Mouse (Mus musculus): ENCODE measurements around the gene Rp9. TPM values are rescaled to one million over a fixed set of nuclear protein-coding genes. Genes with fewer than 3 reads are reported as not detected.
A peak's percentile ranks its signal among the peaks of the same experiment; 100 is the strongest.

Rp9 gene
- polyA plus RNA-seq, 1 experiment = 52.0 TPM

- Histone ChIP-seq H3K4me2 (ENCODE audit: low read depth) (no peak overlapping the region), H3K27me3 (ENCODE audit: control insufficient read depth, insufficient read depth, insufficient read length) (no peaks in the 10 kb centered on the region), H3K79me2 (ENCODE audit: control insufficient read depth, insufficient read depth) (peaks cover 46% of the 10 kb centered on the region), H3K36me3 (ENCODE audit: control insufficient read depth, insufficient read depth) (peaks cover 48% of the 10 kb centered on the region), H3K4me3 (no peak overlapping the region), H3ac (ENCODE audit: control insufficient read depth, insufficient read length) (no peak overlapping the region)
- TF ChIP-seq MYOD1 (IDR thresholded peaks at IDR 0.05; ENCODE audit: control insufficient read depth in 1 of 3, insufficient read length in 2 of 3, low read depth in 2 of 3) (no peak), MAX (IDR thresholded peaks at IDR 0.05; ENCODE audit: low read depth) (no peak), MYOG (IDR thresholded peaks at IDR 0.05; ENCODE audit: control insufficient read depth in 1 of 3, insufficient read depth in 1 of 3, insufficient read length in 2 of 3, low read depth in 2 of 3) (no peak), TCF3 (IDR thresholded peaks at IDR 0.05; ENCODE audit: insufficient read length, low read depth) (no peak), CEBPB (IDR thresholded peaks at IDR 0.05; ENCODE audit: insufficient read depth, poor library complexity, severe bottlenecking) (no peak), POLR2A (IDR thresholded peaks at IDR 0.05; ENCODE audit: insufficient read length, low read depth) (no peak), E2F4 (IDR thresholded peaks at IDR 0.05; ENCODE audit: insufficient read depth) (no peak), USF1 (IDR thresholded peaks at IDR 0.05; ENCODE audit: low read depth) (no peak), REST (IDR thresholded peaks at IDR 0.05; ENCODE audit: insufficient read depth, insufficient read length) (no peak), TCF12 (IDR thresholded peaks at IDR 0.05; ENCODE audit: insufficient read depth, poor library complexity, severe bottlenecking) (no peak), POLR2AphosphoS2 (IDR thresholded peaks at IDR 0.05; ENCODE audit: insufficient read length, low read depth) (no peak), SRF (IDR thresholded peaks at IDR 0.05; ENCODE audit: control insufficient read depth, insufficient read length, low read depth) (no peak)
Measured at GRCm38 (mm10) chr9:22376086-22376485, 93.5 kb downstream of the Rp9 start.

GRCm38 (mm10) chr9:22372760-22373159 lies 96.8 kb downstream of the Rp9 start:
- peaks cover 54% of the 10 kb centered on the region for H3K36me3 ChIP-seq (ENCODE audit: control insufficient read depth, insufficient read depth)
- H3K79me2 ChIP-seq (ENCODE audit: control insufficient read depth, insufficient read depth) = peaks cover 27% of the 10 kb centered on the region
- no peaks in the 10 kb centered on the region for H3K27me3 ChIP-seq (ENCODE audit: control insufficient read depth, insufficient read depth, insufficient read length)
- H3K4me3 ChIP-seq = no peak overlapping the region
- no peak overlapping the region for H3ac ChIP-seq (ENCODE audit: control insufficient read depth, insufficient read length)
- H3K4me2 ChIP-seq (ENCODE audit: low read depth) = no peak overlapping the region
- TF ChIP-seq TCF12 (IDR thresholded peaks at IDR 0.05; ENCODE audit: insufficient read depth, poor library complexity, severe bottlenecking) (no peak), REST (IDR thresholded peaks at IDR 0.05; ENCODE audit: insufficient read depth, insufficient read length) (no peak), MAX (IDR thresholded peaks at IDR 0.05; ENCODE audit: low read depth) (no peak), E2F4 (IDR thresholded peaks at IDR 0.05; ENCODE audit: insufficient read depth) (no peak), CEBPB (IDR thresholded peaks at IDR 0.05; ENCODE audit: insufficient read depth, poor library complexity, severe bottlenecking) (no peak), POLR2AphosphoS2 (IDR thresholded peaks at IDR 0.05; ENCODE audit: insufficient read length, low read depth) (no peak), MYOD1 (IDR thresholded peaks at IDR 0.05; ENCODE audit: control insufficient read depth in 1 of 3, insufficient read length in 2 of 3, low read depth in 2 of 3) (no peak), MYOG (IDR thresholded peaks at IDR 0.05; ENCODE audit: control insufficient read depth in 1 of 3, insufficient read depth in 1 of 3, insufficient read length in 2 of 3, low read depth in 2 of 3) (no peak), POLR2A (IDR thresholded peaks at IDR 0.05; ENCODE audit: insufficient read length, low read depth) (no peak), SRF (IDR thresholded peaks at IDR 0.05; ENCODE audit: control insufficient read depth, insufficient read length, low read depth) (no peak)

GRCm38 (mm10) chr9:22368030-22368429 lies 101.5 kb downstream of the Rp9 start:
- H3K27me3 ChIP-seq (ENCODE audit: control insufficient read depth, insufficient read depth, insufficient read length) = no peaks in the 10 kb centered on the region
- H3K79me2 ChIP-seq (ENCODE audit: control insufficient read depth, insufficient read depth) = peaks cover 16% of the 10 kb centered on the region
- H3ac ChIP-seq (ENCODE audit: control insufficient read depth, insufficient read length) = no peak overlapping the region
- TF ChIP-seq CEBPB (IDR thresholded peaks at IDR 0.05; ENCODE audit: insufficient read depth, poor library complexity, severe bottlenecking) (no peak), MYOG (IDR thresholded peaks at IDR 0.05; ENCODE audit: control insufficient read depth in 1 of 3, insufficient read depth in 1 of 3, insufficient read length in 2 of 3, low read depth in 2 of 3) (no peak), TCF12 (IDR thresholded peaks at IDR 0.05; ENCODE audit: insufficient read depth, poor library complexity, severe bottlenecking) (no peak), E2F4 (IDR thresholded peaks at IDR 0.05; ENCODE audit: insufficient read depth) (no peak), MYOD1 (IDR thresholded peaks at IDR 0.05; ENCODE audit: control insufficient read depth in 1 of 3, insufficient read length in 2 of 3, low read depth in 2 of 3) (no peak)
- H3K4me2 ChIP-seq (ENCODE audit: low read depth) = no peak overlapping the region
- H3K36me3 ChIP-seq (ENCODE audit: control insufficient read depth, insufficient read depth) = peaks cover 71% of the 10 kb centered on the region
- H3K4me3 ChIP-seq = no peak overlapping the region

DNA sequence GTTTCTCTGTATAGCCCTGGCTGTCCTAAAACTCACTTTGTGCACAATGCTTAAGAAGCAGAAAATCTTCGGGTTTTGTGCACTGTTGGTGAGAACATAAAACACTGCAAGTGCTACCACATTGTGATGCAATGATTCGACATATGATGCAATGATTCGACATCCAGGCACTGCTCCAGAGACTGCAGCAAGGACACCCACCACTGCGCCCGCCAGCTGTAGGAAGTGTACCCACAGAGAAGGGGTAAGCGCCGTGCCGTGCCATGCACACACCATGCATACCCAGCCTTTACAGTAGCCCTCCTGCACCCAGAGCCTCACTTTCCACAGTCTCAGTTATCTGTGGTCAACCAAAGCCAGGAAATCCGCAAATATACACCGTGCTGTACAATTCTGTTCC lies 102.9 kb downstream of the Rp9 start:
- no peaks in the 10 kb centered on the region for H3K27me3 ChIP-seq (ENCODE audit: control insufficient read depth, insufficient read depth, insufficient read length)

More for the DNA sequence above, 102.9 kb downstream of the Rp9 start:
- Histone ChIP-seq H3ac (ENCODE audit: control insufficient read depth, insufficient read length) (no peak overlapping the region), H3K4me2 (ENCODE audit: low read depth) (no peak overlapping the region), H3K79me2 (ENCODE audit: control insufficient read depth, insufficient read depth) (peaks cover 5% of the 10 kb centered on the region), H3K36me3 (ENCODE audit: control insufficient read depth, insufficient read depth) (peaks cover 69% of the 10 kb centered on the region), H3K4me3 (no peak overlapping the region)
- TF ChIP-seq MYOG (IDR thresholded peaks at IDR 0.05; ENCODE audit: control insufficient read depth in 1 of 3, insufficient read depth in 1 of 3, insufficient read length in 2 of 3, low read depth in 2 of 3) (peak in 1 of 3 experiments; percentile 9), SRF (IDR thresholded peaks at IDR 0.05; ENCODE audit: control insufficient read depth, insufficient read length, low read depth) (no peak), TCF3 (IDR thresholded peaks at IDR 0.05; ENCODE audit: insufficient read length, low read depth) (no peak), POLR2A (IDR thresholded peaks at IDR 0.05; ENCODE audit: insufficient read length, low read depth) (peak; percentile 40), USF1 (IDR thresholded peaks at IDR 0.05; ENCODE audit: low read depth) (no peak), REST (IDR thresholded peaks at IDR 0.05; ENCODE audit: insufficient read depth, insufficient read length) (no peak), MAX (IDR thresholded peaks at IDR 0.05; ENCODE audit: low read depth) (no peak), MYOD1 (IDR thresholded peaks at IDR 0.05; ENCODE audit: control insufficient read depth in 1 of 3, insufficient read length in 2 of 3, low read depth in 2 of 3) (peak in 1 of 3 experiments; percentile 28), TCF12 (IDR thresholded peaks at IDR 0.05; ENCODE audit: insufficient read depth, poor library complexity, severe bottlenecking) (no peak), POLR2AphosphoS2 (IDR thresholded peaks at IDR 0.05; ENCODE audit: insufficient read length, low read depth) (no peak), CEBPB (IDR thresholded peaks at IDR 0.05; ENCODE audit: insufficient read depth, poor library complexity, severe bottlenecking) (peak; percentile 95), E2F4 (IDR thresholded peaks at IDR 0.05; ENCODE audit: insufficient read depth) (no peak)
